Mouse (Mus musculus): ENCODE data around the gene Nedd8. TPM values are rescaled to one million over a fixed set of nuclear protein-coding genes. Genes with fewer than 3 reads are reported as not detected.
A peak's percentile ranks its signal among the peaks of the same experiment; 100 is the strongest.

Nedd8 gene
- polyA plus RNA-seq, 1 experiment from 2014 or later, result 536 TPM

GRCm38 (mm10) chr14:55635523-55636007 lies 36.4 kb downstream of the Nedd8 start, which contains the start of gene Ipo4:
Gene Ipo4 (minus strand): TSS chr14:55635957.
- ATAC-seq (ENCODE audit: insufficient number of reproducible peaks, low FRiP score, low TSS enrichment, low read depth), result peak; percentile 84
- Histone ChIP-seq H3K9me3 (no peaks in the 10 kb centered on the region), H3K4me2 (peak within 1 kb of the TSS; percentile 80), H3K27me3 (no peaks in the 10 kb centered on the region), H3K4me3 (peak within 1 kb of the TSS; percentile 78), H3K27ac (peak within 1 kb of the TSS; percentile 89), H3K36me3 (peaks cover 82% of the 10 kb centered on the region), H3K9ac (peak within 1 kb of the TSS; percentile 87), H3K4me1 (peaks cover 14% of the 10 kb centered on the region)
- 1% methylated on average over 33 of the region's 33 CpGs for WGBS

- ATAC-seq (ENCODE audit: insufficient number of reproducible peaks, low FRiP score, low TSS enrichment, low read depth), result peak; percentile 57
Observed at GRCm38 (mm10) chr14:55634874-55635522, 36.9 kb downstream of the Nedd8 start.

GRCm38 (mm10) chr14:55629312-55629711 lies 42.6 kb downstream of the Nedd8 start:
- Histone ChIP-seq H3K27me3 (no peaks in the 10 kb centered on the region), H3K9me3 (no peaks in the 10 kb centered on the region), H3K9ac (no peak overlapping the region), H3K4me1 (peaks cover 6% of the 10 kb centered on the region), H3K36me3 (peaks cover 100% of the 10 kb centered on the region), H3K4me3 (no peak overlapping the region), H3K27ac (no peak overlapping the region), H3K4me2 (no peak overlapping the region)
- no peak for ATAC-seq (ENCODE audit: insufficient number of reproducible peaks, low FRiP score, low TSS enrichment, low read depth)
- WGBS, result 56% methylated on average over 5 of the region's 5 CpGs

More at GRCm38 (mm10) chr14:55634874-55635522, 36.9 kb downstream of the Nedd8 start:
- Histone ChIP-seq H3K27ac (peak overlapping the region; percentile 89), H3K9me3 (no peaks in the 10 kb centered on the region), H3K27me3 (no peaks in the 10 kb centered on the region), H3K4me1 (peaks cover 14% of the 10 kb centered on the region), H3K4me3 (peak overlapping the region; percentile 78), H3K4me2 (peak overlapping the region; percentile 80), H3K36me3 (peaks cover 82% of the 10 kb centered on the region), H3K9ac (peak overlapping the region; percentile 87)
- WGBS, result 3% methylated on average over 23 of the region's 23 CpGs

- Histone ChIP-seq H3K27me3 (no peaks in the 10 kb centered on the region), H3K4me2 (no peak overlapping the region), H3K9ac (no peak overlapping the region), H3K36me3 (peaks cover 98% of the 10 kb centered on the region), H3K4me3 (no peak overlapping the region), H3K27ac (no peak overlapping the region), H3K9me3 (no peaks in the 10 kb centered on the region), H3K4me1 (no peaks in the 10 kb centered on the region)
- no peak for ATAC-seq (ENCODE audit: insufficient number of reproducible peaks, low FRiP score, low TSS enrichment, low read depth)
- WGBS, result 80% methylated on average over 27 of the region's 27 CpGs
Observed at GRCm38 (mm10) chr14:55628077-55628827, 43.7 kb downstream of the Nedd8 start.

- WGBS, result 44% methylated on average over 22 of the region's 22 CpGs
- H3K4me3 ChIP-seq, result peak overlapping the region; percentile 20
- no peak overlapping the region for H3K27ac ChIP-seq
- H3K4me2 ChIP-seq, result peak overlapping the region; percentile 37
- H3K9ac ChIP-seq, result no peak overlapping the region
- H3K4me1 ChIP-seq, result peaks cover 6% of the 10 kb centered on the region; the same call in 1 of the 2 replicates
- H3K27me3 ChIP-seq, result no peaks in the 10 kb centered on the region
- no peaks in the 10 kb centered on the region for H3K9me3 ChIP-seq
- ATAC-seq (ENCODE audit: insufficient number of reproducible peaks, low FRiP score, low TSS enrichment, low read depth), result no peak
- 0 out of 2 replicates have a peak, but pooled peaks cover 5% of the 10 kb centered on the region for H3K36me3 ChIP-seq
Observed at GRCm38 (mm10) chr14:55618486-55619195, 53.3 kb downstream of the Nedd8 start.

- Histone ChIP-seq H3K4me2 (peak within 1 kb of the TSS; percentile 37), H3K9me3 (no peaks in the 10 kb centered on the region), H3K36me3 (no peaks in the 10 kb centered on the region), H3K27me3 (no peaks in the 10 kb centered on the region), H3K4me3 (peak within 1 kb of the TSS; percentile 20), H3K4me1 (peaks cover 6% of the 10 kb centered on the region; the same call in 1 of the 2 replicates), H3K27ac (no peak within 1 kb of the TSS), H3K9ac (no peak within 1 kb of the TSS)
- peak; percentile 42; the same call in 1 of the 2 replicates for ATAC-seq (ENCODE audit: insufficient number of reproducible peaks, low FRiP score, low TSS enrichment, low read depth)
- 17% methylated on average over 21 of the region's 21 CpGs for WGBS
Observed at GRCm38 (mm10) chr14:55617822-55618221, 54.1 kb downstream of the Nedd8 start, which contains the start of gene Rec8. Gene Rec8 (plus strand): TSS chr14:55618037.

GRCm38 (mm10) chr14:55616844-55617243 lies 55.1 kb downstream of the Nedd8 start:
- H3K9ac ChIP-seq, result no peak overlapping the region
- H3K9me3 ChIP-seq, result no peaks in the 10 kb centered on the region
- 78% methylated on average over 2 of the region's 2 CpGs for WGBS
- H3K4me1 ChIP-seq, result peaks cover 6% of the 10 kb centered on the region; the same call in 1 of the 2 replicates
- H3K4me3 ChIP-seq, result no peak overlapping the region
- H3K36me3 ChIP-seq, result no peaks in the 10 kb centered on the region
- H3K27ac ChIP-seq, result no peak overlapping the region
- H3K4me2 ChIP-seq, result no peak overlapping the region
- ATAC-seq (ENCODE audit: insufficient number of reproducible peaks, low FRiP score, low TSS enrichment, low read depth), result no peak
- H3K27me3 ChIP-seq, result no peaks in the 10 kb centered on the region

GRCm38 (mm10) chr14:55615876-55616275 lies 56.0 kb downstream of the Nedd8 start:
- peaks cover 6% of the 10 kb centered on the region; the same call in 1 of the 2 replicates for H3K4me1 ChIP-seq
- no peaks in the 10 kb centered on the region for H3K27me3 ChIP-seq
- 55% methylated on average over 2 of the region's 2 CpGs for WGBS
- no peak overlapping the region for H3K27ac ChIP-seq
- no peaks in the 10 kb centered on the region for H3K36me3 ChIP-seq
- no peaks in the 10 kb centered on the region for H3K9me3 ChIP-seq
- no peak overlapping the region for H3K9ac ChIP-seq
- ATAC-seq (ENCODE audit: insufficient number of reproducible peaks, low FRiP score, low TSS enrichment, low read depth), result no peak
- no peak overlapping the region for H3K4me3 ChIP-seq
- no peak overlapping the region for H3K4me2 ChIP-seq

GRCm38 (mm10) chr14:55614565-55615178 lies 57.3 kb downstream of the Nedd8 start:
- peaks cover 6% of the 10 kb centered on the region; the same call in 1 of the 2 replicates for H3K4me1 ChIP-seq
- no peak overlapping the region for H3K9ac ChIP-seq
- no peak overlapping the region for H3K27ac ChIP-seq
- WGBS, result 76% methylated on average over 7 of the region's 7 CpGs
- no peak for ATAC-seq (ENCODE audit: insufficient number of reproducible peaks, low FRiP score, low TSS enrichment, low read depth)
- no peaks in the 10 kb centered on the region for H3K27me3 ChIP-seq
- H3K9me3 ChIP-seq, result no peaks in the 10 kb centered on the region
- H3K4me3 ChIP-seq, result no peak overlapping the region
- peaks cover 5% of the 10 kb centered on the region; the same call in 1 of the 2 replicates for H3K36me3 ChIP-seq
- H3K4me2 ChIP-seq, result no peak overlapping the region

GRCm38 (mm10) chr14:55613346-55613745 lies 58.6 kb downstream of the Nedd8 start:
- Histone ChIP-seq H3K4me2 (no peak overlapping the region), H3K27ac (no peak overlapping the region), H3K36me3 (peaks cover 19% of the 10 kb centered on the region), H3K27me3 (no peaks in the 10 kb centered on the region), H3K9ac (no peak overlapping the region), H3K4me3 (no peak overlapping the region), H3K4me1 (no peaks in the 10 kb centered on the region), H3K9me3 (no peaks in the 10 kb centered on the region)
- ATAC-seq (ENCODE audit: insufficient number of reproducible peaks, low FRiP score, low TSS enrichment, low read depth), result no peak
- 57% methylated on average over 6 of the region's 6 CpGs for WGBS

Measured in limb, embryonic 15.5 days (tissue).